Mouse (Mus musculus): ENCODE measurements at regions not wholly inside any gene's neighbourhood (a gene's known extent, or its start where the extent isn't known, plus 50 kb on each side); places are given as distances from the start of the nearest gene placed in this dataset.
A peak's percentile ranks its signal among the peaks of the same experiment; 100 is the strongest.

DNA sequence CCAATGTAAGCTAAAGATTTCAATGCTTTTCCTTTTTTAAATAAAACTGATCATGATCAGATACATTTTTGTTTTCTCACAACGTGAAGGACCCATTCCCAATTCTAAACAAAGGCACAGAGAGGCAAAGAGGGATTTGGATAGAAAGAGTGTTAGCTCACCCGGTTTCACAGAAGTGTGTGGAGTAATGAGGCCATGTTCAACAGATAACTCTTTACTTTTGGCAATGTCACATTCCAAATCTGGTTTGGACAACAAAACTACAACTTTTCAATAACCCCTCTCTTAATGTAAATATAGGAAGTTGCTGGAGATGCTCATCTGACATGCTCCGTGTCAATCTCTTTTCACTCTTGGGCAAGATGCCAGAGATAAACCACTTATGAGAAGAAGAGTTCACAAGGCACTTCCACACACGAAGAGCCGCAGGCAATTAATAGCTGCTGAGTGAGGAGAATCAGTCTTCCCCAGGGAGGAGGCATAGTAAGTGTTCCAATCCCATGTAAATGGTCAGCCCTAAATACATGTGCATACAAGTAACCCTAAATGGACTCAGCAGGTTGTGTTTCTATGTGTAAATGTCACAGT is 112.7 kb upstream of the Ednra start:
- Histone ChIP-seq H3K4me3 (ENCODE audit: low read depth, low read length) (no peak overlapping the region), H3K4me1 (ENCODE audit: control insufficient read depth, insufficient read depth, low read length) (no peaks in the 10 kb centered on the region), H3K9ac (ENCODE audit: low read length) (no peak overlapping the region), H3K36me3 (ENCODE audit: control insufficient read depth, insufficient read depth, low read length) (no peaks in the 10 kb centered on the region), H3K4me2 (no peak overlapping the region), H3K27ac (ENCODE audit: low read depth, low read length) (no peak overlapping the region), H3K27me3 (ENCODE audit: control insufficient read depth, insufficient read depth, low read length) (no peaks in the 10 kb centered on the region), H3K9me3 (ENCODE audit: control insufficient read depth, low read length) (no peaks in the 10 kb centered on the region)
- DNase-seq (ENCODE audit: low spot score, missing footprints) (no peak), ATAC-seq (ENCODE audit: low FRiP score) (no peak)
- 81% methylated on average over 5 of the region's 5 CpGs for WGBS

DNA sequence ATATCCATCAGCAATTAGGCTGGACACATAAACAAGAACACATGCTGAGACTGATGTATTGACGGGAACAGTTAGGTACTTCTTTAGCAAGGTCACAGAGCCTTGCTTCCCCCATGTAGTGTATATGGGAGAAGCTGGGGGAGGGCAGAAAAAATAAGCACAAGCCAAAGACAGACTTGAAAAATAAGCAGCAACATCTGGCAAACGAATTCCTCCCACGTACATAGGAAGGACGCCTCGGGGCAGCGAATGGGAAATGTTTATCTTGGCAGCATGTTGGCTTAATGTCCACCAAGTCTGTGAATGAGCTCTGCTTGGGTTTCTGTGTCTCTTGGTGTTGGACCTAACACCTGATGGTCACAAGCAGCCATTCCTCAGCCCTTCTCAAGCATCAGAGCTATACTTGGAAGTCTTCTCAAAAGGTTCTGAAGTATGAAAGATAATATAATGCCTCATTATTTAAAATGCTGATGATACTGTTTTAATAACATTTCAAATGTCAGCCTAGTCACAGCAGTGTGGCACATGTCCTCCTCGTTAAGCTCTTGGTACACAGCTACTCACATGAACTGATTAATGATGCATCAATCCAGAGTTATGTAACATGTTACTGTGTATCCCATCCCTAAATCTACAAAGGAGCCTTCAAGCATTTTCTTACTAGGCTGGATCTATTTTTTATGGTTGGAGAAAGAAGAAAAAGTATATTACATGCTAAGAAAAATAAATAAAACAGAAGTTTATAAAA is 118.3 kb upstream of the Ednra start:
- Histone ChIP-seq H3K9ac (ENCODE audit: low read length) (no peak overlapping the region), H3K36me3 (ENCODE audit: control insufficient read depth, insufficient read depth, low read length) (no peaks in the 10 kb centered on the region), H3K27me3 (ENCODE audit: control insufficient read depth, insufficient read depth, low read length) (no peaks in the 10 kb centered on the region), H3K4me1 (ENCODE audit: control insufficient read depth, insufficient read depth, low read length) (no peaks in the 10 kb centered on the region), H3K4me2 (no peak overlapping the region), H3K9me3 (ENCODE audit: control insufficient read depth, low read length) (no peaks in the 10 kb centered on the region), H3K27ac (ENCODE audit: low read depth, low read length) (no peak overlapping the region), H3K4me3 (ENCODE audit: low read depth, low read length) (no peak overlapping the region)
- ATAC-seq (ENCODE audit: low FRiP score) (no peak), DNase-seq (ENCODE audit: low spot score, missing footprints) (no peak)
- 82% methylated on average over 7 of the region's 7 CpGs for WGBS

GRCm38 (mm10) chr8:77843229-77843628 is 119.0 kb upstream of the Ednra start:
- H3K27ac ChIP-seq (ENCODE audit: low read depth, low read length): no peak overlapping the region
- no peak for ATAC-seq (ENCODE audit: low FRiP score)
- H3K4me2 ChIP-seq: no peak overlapping the region
- H3K4me1 ChIP-seq (ENCODE audit: control insufficient read depth, insufficient read depth, low read length): no peaks in the 10 kb centered on the region
- no peak for DNase-seq (ENCODE audit: low spot score, missing footprints)
- H3K36me3 ChIP-seq (ENCODE audit: control insufficient read depth, insufficient read depth, low read length): no peaks in the 10 kb centered on the region
- H3K9me3 ChIP-seq (ENCODE audit: control insufficient read depth, low read length): no peaks in the 10 kb centered on the region
- no peak overlapping the region for H3K4me3 ChIP-seq (ENCODE audit: low read depth, low read length)
- no peaks in the 10 kb centered on the region for H3K27me3 ChIP-seq (ENCODE audit: control insufficient read depth, insufficient read depth, low read length)
- WGBS: 82% methylated on average over 3 of the region's 3 CpGs
- H3K9ac ChIP-seq (ENCODE audit: low read length): no peak overlapping the region

GRCm38 (mm10) chr8:77850523-77850922 is 126.3 kb upstream of the Ednra start:
- no peak for ATAC-seq (ENCODE audit: low FRiP score)
- no peak for DNase-seq (ENCODE audit: low spot score, missing footprints)
- WGBS: 86% methylated on average over 5 of the region's 5 CpGs
- no peak overlapping the region for H3K27ac ChIP-seq (ENCODE audit: low read depth, low read length)
- no peak overlapping the region for H3K4me2 ChIP-seq
- H3K9ac ChIP-seq (ENCODE audit: low read length): no peak overlapping the region
- no peaks in the 10 kb centered on the region for H3K36me3 ChIP-seq (ENCODE audit: control insufficient read depth, insufficient read depth, low read length)
- H3K4me3 ChIP-seq (ENCODE audit: low read depth, low read length): no peak overlapping the region
- H3K4me1 ChIP-seq (ENCODE audit: control insufficient read depth, insufficient read depth, low read length): no peaks in the 10 kb centered on the region
- H3K27me3 ChIP-seq (ENCODE audit: control insufficient read depth, insufficient read depth, low read length): no peaks in the 10 kb centered on the region
- no peaks in the 10 kb centered on the region for H3K9me3 ChIP-seq (ENCODE audit: control insufficient read depth, low read length)

DNA sequence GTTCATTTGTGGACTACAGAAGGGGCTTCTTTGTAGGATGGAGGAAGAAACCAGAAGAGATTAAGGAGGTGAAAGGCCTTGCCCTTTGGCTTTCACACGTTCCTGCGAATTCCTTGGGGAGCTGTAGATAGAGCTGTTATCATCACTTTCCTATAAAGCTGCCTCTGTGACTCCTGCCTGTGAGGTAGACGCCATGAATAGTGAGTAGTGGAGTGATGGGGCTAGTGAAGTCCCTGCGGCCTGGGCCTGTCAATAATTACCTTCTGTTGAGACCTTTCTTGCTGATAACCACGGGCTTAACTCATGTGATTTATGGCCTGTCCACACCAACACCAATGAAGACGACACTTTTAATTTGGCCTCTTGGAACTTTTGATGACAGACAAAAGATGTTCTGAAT is 146.0 kb upstream of the Ednra start:
- WGBS: 64% methylated on average over 6 of the region's 6 CpGs
- Histone ChIP-seq H3K27me3 (ENCODE audit: control insufficient read depth, insufficient read depth, low read length) (no peaks in the 10 kb centered on the region), H3K36me3 (ENCODE audit: control insufficient read depth, insufficient read depth, low read length) (no peaks in the 10 kb centered on the region), H3K4me2 (no peak overlapping the region), H3K9me3 (ENCODE audit: control insufficient read depth, low read length) (no peaks in the 10 kb centered on the region), H3K9ac (ENCODE audit: low read length) (no peak overlapping the region), H3K4me1 (ENCODE audit: control insufficient read depth, insufficient read depth, low read length) (no peaks in the 10 kb centered on the region), H3K27ac (ENCODE audit: low read depth, low read length) (no peak overlapping the region), H3K4me3 (ENCODE audit: low read depth, low read length) (no peak overlapping the region)
- ATAC-seq (ENCODE audit: low FRiP score): 0 out of 2 replicates have a peak, but pooled peaks have one; percentile 40
- no peak for DNase-seq (ENCODE audit: low spot score, missing footprints)

- H3K4me3 ChIP-seq (ENCODE audit: low read depth, low read length): no peak overlapping the region
- ATAC-seq (ENCODE audit: low FRiP score): no peak
- no peak overlapping the region for H3K9ac ChIP-seq (ENCODE audit: low read length)
- H3K4me2 ChIP-seq: no peak overlapping the region
- 91% methylated on average over 1 of the region's 1 CpGs for WGBS
- no peaks in the 10 kb centered on the region for H3K27me3 ChIP-seq (ENCODE audit: control insufficient read depth, insufficient read depth, low read length)
- no peaks in the 10 kb centered on the region for H3K4me1 ChIP-seq (ENCODE audit: control insufficient read depth, insufficient read depth, low read length)
- no peak for DNase-seq (ENCODE audit: low spot score, missing footprints)
- H3K36me3 ChIP-seq (ENCODE audit: control insufficient read depth, insufficient read depth, low read length): no peaks in the 10 kb centered on the region
- no peak overlapping the region for H3K27ac ChIP-seq (ENCODE audit: low read depth, low read length)
- no peaks in the 10 kb centered on the region for H3K9me3 ChIP-seq (ENCODE audit: control insufficient read depth, low read length)
Measured at GRCm38 (mm10) chr8:77872771-77873170, 148.5 kb upstream of the Ednra start.

- Histone ChIP-seq H3K4me2 (no peak overlapping the region), H3K4me1 (ENCODE audit: control insufficient read depth, insufficient read depth, low read length) (no peaks in the 10 kb centered on the region), H3K4me3 (ENCODE audit: low read depth, low read length) (no peak overlapping the region), H3K27me3 (ENCODE audit: control insufficient read depth, insufficient read depth, low read length) (no peaks in the 10 kb centered on the region), H3K9ac (ENCODE audit: low read length) (no peak overlapping the region), H3K36me3 (ENCODE audit: control insufficient read depth, insufficient read depth, low read length) (no peaks in the 10 kb centered on the region), H3K27ac (ENCODE audit: low read depth, low read length) (no peak overlapping the region), H3K9me3 (ENCODE audit: control insufficient read depth, low read length) (no peaks in the 10 kb centered on the region; the same call in 1 of the 2 replicates)
- ATAC-seq (ENCODE audit: low FRiP score): no peak
- 87% methylated on average over 3 of the region's 3 CpGs for WGBS
- no peak for DNase-seq (ENCODE audit: low spot score, missing footprints)
Measured at GRCm38 (mm10) chr8:77919776-77920175, 195.5 kb upstream of the Ednra start.

GRCm38 (mm10) chr8:77921868-77922267 is 197.6 kb upstream of the Ednra start:
- Histone ChIP-seq H3K4me1 (ENCODE audit: control insufficient read depth, insufficient read depth, low read length) (no peaks in the 10 kb centered on the region), H3K27ac (ENCODE audit: low read depth, low read length) (no peak overlapping the region), H3K9me3 (ENCODE audit: control insufficient read depth, low read length) (no peaks in the 10 kb centered on the region; the same call in 1 of the 2 replicates), H3K4me2 (no peak overlapping the region), H3K9ac (ENCODE audit: low read length) (no peak overlapping the region), H3K27me3 (ENCODE audit: control insufficient read depth, insufficient read depth, low read length) (no peaks in the 10 kb centered on the region), H3K36me3 (ENCODE audit: control insufficient read depth, insufficient read depth, low read length) (no peaks in the 10 kb centered on the region), H3K4me3 (ENCODE audit: low read depth, low read length) (no peak overlapping the region)
- WGBS: 81% methylated on average over 4 of the region's 4 CpGs
- DNase-seq (ENCODE audit: low spot score, missing footprints) (no peak), ATAC-seq (ENCODE audit: low FRiP score) (no peak)

- no peak overlapping the region for H3K9ac ChIP-seq (ENCODE audit: low read length)
- no peaks in the 10 kb centered on the region for H3K27me3 ChIP-seq (ENCODE audit: control insufficient read depth, insufficient read depth, low read length)
- ATAC-seq (ENCODE audit: low FRiP score) (no peak), DNase-seq (ENCODE audit: low spot score, missing footprints) (no peak)
- 89% methylated on average over 3 of the region's 3 CpGs for WGBS
- no peaks in the 10 kb centered on the region for H3K36me3 ChIP-seq (ENCODE audit: control insufficient read depth, insufficient read depth, low read length)
- no peak overlapping the region for H3K4me2 ChIP-seq
- no peak overlapping the region for H3K4me3 ChIP-seq (ENCODE audit: low read depth, low read length)
- H3K27ac ChIP-seq (ENCODE audit: low read depth, low read length): no peak overlapping the region
- H3K9me3 ChIP-seq (ENCODE audit: control insufficient read depth, low read length): no peaks in the 10 kb centered on the region
- no peaks in the 10 kb centered on the region for H3K4me1 ChIP-seq (ENCODE audit: control insufficient read depth, insufficient read depth, low read length)
Measured at GRCm38 (mm10) chr8:77947702-77948101, 223.4 kb upstream of the Ednra start.

Data from midbrain, embryonic 11.5 days (tissue).